Mouse (Mus musculus) heart, embryonic 12.5 days (tissue): ENCODE data around the gene Pomgnt2. TPM values are rescaled to one million over a fixed set of nuclear protein-coding genes. Genes with fewer than 3 reads are reported as not detected.
A peak's percentile ranks its signal among the peaks of the same experiment; 100 is the strongest.

Experiments
- ATAC-seq: fragments of 200-750 bp; cut with Nextera tagmentation; 2 replicates; pipeline ENCODE4 v1.8.0; 2017; ENCODE audit warnings: moderate TSS enrichment, moderate library complexity; ENCODE audit not compliant: insufficient number of reproducible peaks, low FRiP score
- H3K27ac ChIP-seq: fragments of 300-500 bp; sonication (generic); 2 replicates; pipeline ENCODE4 v1.5.1; 2016; ENCODE audit warnings: mild to moderate bottlenecking, moderate library complexity; ENCODE audit not compliant: poor library complexity, severe bottlenecking
- H3K27me3 ChIP-seq: fragments of 300-500 bp; sonication (generic); replicated peaks from 2 replicates; pipeline ENCODE4 v1.6.1; 2016; ENCODE audit warnings: mild to moderate bottlenecking, moderate library complexity
- H3K36me3 ChIP-seq: fragments of 300-500 bp; sonication (generic); 2 replicates; pipeline ENCODE4 v1.6.1; 2016; ENCODE audit warnings: mild to moderate bottlenecking, moderate library complexity
- H3K4me1 ChIP-seq: fragments of 300-500 bp; sonication (generic); replicated peaks from 2 replicates; pipeline ENCODE4 v1.6.1; 2016; ENCODE audit warnings: mild to moderate bottlenecking
- H3K4me2 ChIP-seq: fragments of 300-500 bp; sonication (generic); 2 replicates; pipeline ENCODE4 v1.6.1; 2016; ENCODE audit warnings: mild to moderate bottlenecking, moderate library complexity
- H3K4me3 ChIP-seq: fragments of 300-500 bp; sonication (generic); 2 replicates; pipeline ENCODE4 v1.5.1; 2016; ENCODE audit warnings: mild to moderate bottlenecking
- H3K9ac ChIP-seq: fragments of 300-500 bp; sonication (generic); 2 replicates; pipeline ENCODE4 v1.6.1; 2016; ENCODE audit warnings: mild to moderate bottlenecking, moderate library complexity
- H3K9me3 ChIP-seq: fragments of 300-500 bp; sonication (generic); replicated peaks from 2 replicates; pipeline ENCODE4 v1.6.1; 2016; ENCODE audit warnings: mild to moderate bottlenecking, moderate library complexity
- WGBS: fragments of 180-500 bp; shearing (Covaris S2); methylation state at CpG from one replicate; pipeline ENCODE4 v1.1.7; 2016; 5-methylcytosine and 5-hydroxymethylcytosine counted together
- polyA plus RNA-seq: library from polyadenylated mRNA; unstranded; fragments of >200 nt; fragmentation: Nextera tagmentation; extraction: Ambion mirVana; gene quantifications from 2 replicates; pipeline ENCODE4 v1.2.1, GENCODE M21; 2016

Pomgnt2 gene
- polyA plus RNA-seq, 1 experiment from 2014 or later = 14.3 TPM

DNA sequence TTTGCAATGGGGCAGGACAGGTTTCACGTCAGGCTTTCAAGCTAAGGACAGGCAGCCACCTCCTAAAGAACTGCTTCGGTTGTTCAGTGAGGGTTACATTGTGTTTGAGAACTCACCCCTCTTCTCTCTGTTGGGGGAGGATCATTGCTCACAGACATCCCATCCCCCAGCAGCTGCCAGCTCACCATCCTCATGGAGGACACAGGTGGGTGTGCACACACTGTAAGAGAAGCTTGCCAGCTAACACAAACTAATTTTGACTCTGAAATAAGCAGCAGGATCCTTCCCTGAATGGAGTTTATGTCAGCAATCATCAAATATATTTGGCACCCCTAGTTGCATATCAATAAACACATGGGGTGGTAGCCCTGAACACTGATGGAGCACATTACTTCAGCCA is 15.9 kb upstream of the Pomgnt2 start:
- no peak overlapping the region for H3K9ac ChIP-seq
- no peak for ATAC-seq
- no peaks in the 10 kb centered on the region for H3K36me3 ChIP-seq
- no peaks in the 10 kb centered on the region for H3K27me3 ChIP-seq
- no peak overlapping the region for H3K27ac ChIP-seq
- WGBS = 82% methylated on average over 2 of the region's 2 CpGs
- no peak overlapping the region for H3K4me2 ChIP-seq
- H3K9me3 ChIP-seq = no peaks in the 10 kb centered on the region
- no peak overlapping the region for H3K4me3 ChIP-seq
- H3K4me1 ChIP-seq = peaks cover 8% of the 10 kb centered on the region; the same call in 1 of the 2 replicates

- H3K4me2 ChIP-seq = no peak overlapping the region
- no peak for ATAC-seq
- H3K4me1 ChIP-seq = peaks cover 8% of the 10 kb centered on the region; the same call in 1 of the 2 replicates
- H3K27ac ChIP-seq = no peak overlapping the region
- H3K9me3 ChIP-seq = no peaks in the 10 kb centered on the region
- H3K9ac ChIP-seq = no peak overlapping the region
- no peak overlapping the region for H3K4me3 ChIP-seq
- 84% methylated on average over 2 of the region's 2 CpGs for WGBS
- no peaks in the 10 kb centered on the region for H3K27me3 ChIP-seq
- H3K36me3 ChIP-seq = no peaks in the 10 kb centered on the region
These were observed 13.8 kb upstream of the Pomgnt2 start for GRCm38 (mm10) chr9:122010751-122011150.

DNA sequence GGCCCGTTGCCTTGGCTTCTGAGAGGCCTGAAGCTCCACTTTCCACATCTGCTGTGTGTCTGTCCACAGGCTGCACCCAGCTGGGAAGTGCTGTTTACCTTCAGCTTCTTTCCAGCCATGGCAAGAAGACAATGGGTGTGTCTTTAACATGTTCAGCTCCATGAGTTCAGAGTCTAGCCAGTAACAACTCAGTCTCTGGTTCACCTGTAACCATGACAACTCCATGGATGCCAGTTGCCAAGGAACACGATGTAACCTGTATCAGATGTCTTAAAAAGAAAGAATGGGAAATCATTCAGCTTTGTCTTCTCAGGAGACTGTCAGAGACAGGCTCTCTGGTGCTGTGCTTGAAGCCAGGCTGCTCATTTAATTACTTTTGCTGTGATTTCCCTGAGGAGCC is 12.0 kb upstream of the Pomgnt2 start:
- Histone ChIP-seq H3K27me3 (peaks cover 5% of the 10 kb centered on the region; the same call in 1 of the 2 replicates), H3K27ac (no peak overlapping the region), H3K4me2 (no peak overlapping the region), H3K9ac (no peak overlapping the region), H3K4me3 (no peak overlapping the region), H3K4me1 (peaks cover 8% of the 10 kb centered on the region; the same call in 1 of the 2 replicates), H3K9me3 (no peaks in the 10 kb centered on the region), H3K36me3 (no peaks in the 10 kb centered on the region)
- 68% methylated on average over 2 of the region's 2 CpGs for WGBS
- ATAC-seq = no peak

GRCm38 (mm10) chr9:122006609-122007008 is 9.7 kb upstream of the Pomgnt2 start:
- ATAC-seq = no peak
- Histone ChIP-seq H3K9ac (no peak overlapping the region), H3K4me1 (peaks cover 3% of the 10 kb centered on the region; the same call in 1 of the 2 replicates), H3K4me2 (no peak overlapping the region), H3K4me3 (no peak overlapping the region), H3K9me3 (0 out of 2 replicates have a peak, but pooled peaks cover under 1% of the 10 kb centered on the region), H3K27ac (no peak overlapping the region), H3K36me3 (no peaks in the 10 kb centered on the region), H3K27me3 (peaks cover 5% of the 10 kb centered on the region; the same call in 1 of the 2 replicates)
- 7% methylated on average over 7 of the region's 7 CpGs for WGBS

GRCm38 (mm10) chr9:122006175-122006574 is 9.3 kb upstream of the Pomgnt2 start:
- 0 out of 2 replicates have a peak, but pooled peaks cover 5% of the 10 kb centered on the region for H3K9me3 ChIP-seq
- no peak overlapping the region for H3K27ac ChIP-seq
- no peak for ATAC-seq
- H3K9ac ChIP-seq = no peak overlapping the region
- H3K4me2 ChIP-seq = no peak overlapping the region
- no peaks in the 10 kb centered on the region for H3K36me3 ChIP-seq
- no peaks in the 10 kb centered on the region for H3K4me1 ChIP-seq
- H3K27me3 ChIP-seq = peaks cover 5% of the 10 kb centered on the region
- WGBS = 88% methylated on average over 2 of the region's 2 CpGs
- H3K4me3 ChIP-seq = no peak overlapping the region

DNA sequence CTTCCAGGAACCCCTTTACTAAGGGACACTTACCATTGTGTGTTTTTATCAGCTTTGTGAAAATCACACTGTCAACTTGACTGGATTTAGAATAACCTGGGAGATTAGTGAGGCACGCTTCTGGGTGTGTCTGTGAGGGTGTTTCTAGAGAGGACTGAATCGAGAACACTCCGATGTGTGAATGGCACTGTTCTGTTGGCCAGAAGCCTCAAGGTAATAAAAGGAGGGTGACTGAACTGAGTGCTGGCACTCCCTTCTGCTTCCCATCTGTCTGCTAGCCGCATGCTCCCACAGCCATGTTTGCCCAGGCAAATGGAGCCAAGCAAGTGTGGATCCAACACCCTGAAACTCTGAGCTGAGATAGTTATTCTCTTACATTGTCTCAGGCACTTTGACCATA is 1.1 kb upstream of the Pomgnt2 start:
- Histone ChIP-seq H3K9ac (no peak overlapping the region), H3K4me3 (no peak overlapping the region), H3K36me3 (no peaks in the 10 kb centered on the region), H3K4me2 (no peak overlapping the region), H3K27ac (no peak overlapping the region), H3K4me1 (peaks cover 3% of the 10 kb centered on the region; the same call in 1 of the 2 replicates), H3K27me3 (peaks cover 10% of the 10 kb centered on the region; the same call in 1 of the 2 replicates), H3K9me3 (0 out of 2 replicates have a peak, but pooled peaks cover 6% of the 10 kb centered on the region)
- ATAC-seq = no peak
- WGBS = 83% methylated on average over 4 of the region's 4 CpGs

DNA sequence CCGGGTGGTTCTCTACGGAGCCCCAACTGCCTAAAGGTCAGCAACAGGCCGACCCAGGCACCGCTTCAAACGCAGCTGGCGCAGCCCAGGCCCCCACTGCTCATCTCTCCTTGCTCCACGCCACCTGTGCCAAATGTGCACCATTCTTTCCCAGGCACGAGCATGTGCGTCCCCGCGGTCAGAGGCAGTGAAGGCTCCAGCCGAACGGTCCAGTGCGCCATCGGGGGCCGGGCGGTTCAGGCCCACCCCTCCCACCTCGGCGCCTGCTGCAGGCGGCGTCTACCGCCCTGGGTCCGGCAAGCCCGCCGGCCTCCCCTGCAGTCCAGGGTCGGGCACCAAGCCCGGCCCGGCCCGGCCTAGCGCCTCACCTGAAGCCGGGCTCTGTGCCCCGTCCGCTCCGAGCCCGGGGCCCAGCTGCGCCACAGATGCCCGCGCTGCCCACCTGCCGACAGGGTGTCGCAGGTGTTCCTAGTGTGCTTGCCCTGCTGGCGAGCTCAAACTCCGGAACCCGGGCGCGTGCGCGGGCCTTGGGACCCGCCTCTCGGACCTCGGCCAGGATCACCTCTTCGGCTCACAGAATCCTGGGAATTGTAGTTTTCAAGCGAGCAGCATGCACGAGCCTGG is 1.3 kb downstream of the Pomgnt2 start:
- peak overlapping the region; percentile 66 for H3K4me3 ChIP-seq
- no peaks in the 10 kb centered on the region for H3K36me3 ChIP-seq
- peaks cover 3% of the 10 kb centered on the region; the same call in 1 of the 2 replicates for H3K4me1 ChIP-seq
- ATAC-seq = peak; percentile 58
- H3K9ac ChIP-seq = peak overlapping the region; percentile 74
- H3K4me2 ChIP-seq = peak overlapping the region; percentile 95
- no peaks in the 10 kb centered on the region for H3K9me3 ChIP-seq
- H3K27me3 ChIP-seq = 0 out of 2 replicates have a peak, but pooled peaks cover 10% of the 10 kb centered on the region
- no peak overlapping the region for H3K27ac ChIP-seq
- WGBS = under 1% methylated on average over 53 of the region's 53 CpGs

DNA sequence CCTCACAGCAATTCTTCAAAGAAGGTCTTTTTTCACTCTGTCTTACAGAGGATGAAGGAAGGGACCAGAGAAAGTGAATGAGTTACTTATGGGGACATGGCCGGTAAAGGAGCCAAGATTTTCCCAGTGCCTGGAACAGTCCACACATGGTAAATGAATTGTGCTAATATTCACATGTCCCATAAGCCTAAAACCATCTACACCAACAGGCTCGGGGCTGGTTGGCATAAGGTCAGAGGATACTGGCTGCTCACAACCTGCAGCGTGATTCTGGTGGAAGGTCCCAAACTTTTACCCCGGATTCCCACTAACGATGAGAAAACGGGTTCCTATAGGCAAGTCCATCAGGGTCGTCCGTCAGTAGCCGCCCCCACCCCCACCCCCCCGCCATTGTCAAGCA is 1.8 kb downstream of the Pomgnt2 start:
- H3K9ac ChIP-seq = peak overlapping the region; percentile 74
- WGBS = 22% methylated on average over 10 of the region's 10 CpGs
- no peaks in the 10 kb centered on the region for H3K9me3 ChIP-seq
- H3K4me2 ChIP-seq = peak overlapping the region; percentile 95
- H3K36me3 ChIP-seq = no peaks in the 10 kb centered on the region
- H3K4me1 ChIP-seq = peaks cover 3% of the 10 kb centered on the region; the same call in 1 of the 2 replicates
- H3K27ac ChIP-seq = no peak overlapping the region
- H3K4me3 ChIP-seq = peak overlapping the region; percentile 66
- ATAC-seq = no peak
- 0 out of 2 replicates have a peak, but pooled peaks cover 10% of the 10 kb centered on the region for H3K27me3 ChIP-seq

DNA sequence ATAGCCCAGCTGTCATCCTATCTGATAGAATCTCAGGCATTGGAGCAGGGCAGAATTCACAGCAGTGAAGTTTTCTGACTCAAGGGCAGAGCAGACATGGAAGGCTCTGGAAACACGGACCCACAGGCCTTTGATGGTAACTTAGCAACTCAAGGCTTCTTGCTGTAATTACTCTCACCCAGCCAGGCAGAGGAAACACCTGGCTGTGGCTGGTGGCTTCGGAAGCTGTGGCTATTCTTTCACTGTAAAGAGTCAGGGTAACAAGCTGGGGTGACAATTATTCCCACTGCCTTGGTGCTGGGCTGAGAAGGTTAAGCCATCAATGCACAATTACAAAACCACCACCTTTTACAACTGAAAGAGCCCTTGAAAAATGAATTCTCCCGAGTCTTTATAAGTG is 3.9 kb downstream of the Pomgnt2 start:
- WGBS = 74% methylated on average over 3 of the region's 3 CpGs
- Histone ChIP-seq H3K27me3 (0 out of 2 replicates have a peak, but pooled peaks cover 4% of the 10 kb centered on the region), H3K9me3 (no peaks in the 10 kb centered on the region), H3K4me3 (no peak overlapping the region), H3K27ac (no peak overlapping the region), H3K4me1 (peaks cover 3% of the 10 kb centered on the region; the same call in 1 of the 2 replicates), H3K36me3 (no peaks in the 10 kb centered on the region), H3K9ac (no peak overlapping the region), H3K4me2 (no peak overlapping the region)
- no peak for ATAC-seq

- Histone ChIP-seq H3K4me2 (no peak overlapping the region), H3K27ac (no peak overlapping the region)
- 76% methylated on average over 5 of the region's 5 CpGs for WGBS
These were observed 5.9 kb downstream of the Pomgnt2 start for GRCm38 (mm10) chr9:121991041-121991440.

DNA sequence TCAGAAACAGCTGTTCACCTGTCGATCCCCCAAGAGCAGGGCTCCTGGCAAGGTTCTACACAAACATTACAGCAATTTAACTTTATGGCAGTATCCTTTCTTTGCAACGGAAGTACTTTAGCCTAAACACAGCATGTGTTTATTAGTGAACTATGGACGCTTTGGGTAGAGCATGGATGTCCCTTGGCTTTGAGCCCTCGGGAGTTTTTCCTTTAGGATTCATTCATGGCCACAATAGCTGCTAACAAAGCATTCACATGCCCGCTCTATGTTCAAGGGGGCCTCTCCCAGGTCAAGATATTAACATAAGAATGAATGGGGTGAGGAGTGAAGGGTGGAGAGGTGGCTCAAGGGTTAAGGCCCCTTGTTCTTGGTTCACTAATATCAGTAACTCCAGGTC is 7.4 kb downstream of the Pomgnt2 start:
- H3K27ac ChIP-seq = no peak overlapping the region
- WGBS = 76% methylated on average over 5 of the region's 5 CpGs
- H3K4me1 ChIP-seq = no peaks in the 10 kb centered on the region
- H3K9me3 ChIP-seq = no peaks in the 10 kb centered on the region
- no peak overlapping the region for H3K4me2 ChIP-seq
- ATAC-seq = no peak
- no peaks in the 10 kb centered on the region for H3K27me3 ChIP-seq
- H3K36me3 ChIP-seq = no peaks in the 10 kb centered on the region
- no peak overlapping the region for H3K9ac ChIP-seq
- H3K4me3 ChIP-seq = no peak overlapping the region

More at GRCm38 (mm10) chr9:121991041-121991440, 5.9 kb downstream of the Pomgnt2 start:
- Histone ChIP-seq H3K4me3 (no peak overlapping the region), H3K36me3 (no peaks in the 10 kb centered on the region), H3K9me3 (no peaks in the 10 kb centered on the region), H3K27me3 (no peaks in the 10 kb centered on the region), H3K4me1 (peaks cover 3% of the 10 kb centered on the region; the same call in 1 of the 2 replicates), H3K9ac (no peak overlapping the region)
- ATAC-seq = no peak
